Mouse (Mus musculus) spleen, adult 2 months (tissue): ENCODE results near the gene Sec14l5. TPM values are rescaled to one million over a fixed set of nuclear protein-coding genes. Genes with fewer than 3 reads are reported as not detected.
"Not testable (repeated sequence)": the region's sequence is repeated elsewhere in the genome, so short reads cannot be mapped to it uniquely, and the experiment has no call there.

ENCODE experiments used
- DNase-seq, 2 experiments: peaks; one replicate each; pipeline versions ENCODE4 v3.0.0 to v3.0.0-alpha.2; 2012 to 2021; ENCODE audit warnings: low spot score in 2 of 2, low read depth in 1 of 2
- H3K27ac ChIP-seq: fragments of 200-500 bp; 2 replicates; pipeline ENCODE4 v1.5.1; 2012; ENCODE audit warnings: low read length, inconsistent platforms; ENCODE audit not compliant: insufficient read depth
- H3K27me3 ChIP-seq: fragments of 200-500 bp; 2 replicates; pipeline ENCODE4 v1.6.1; 2012; ENCODE audit warnings: mild to moderate bottlenecking, moderate library complexity, low read length, inconsistent platforms; ENCODE audit not compliant: control insufficient read depth, insufficient read depth
- H3K36me3 ChIP-seq: fragments of 200-500 bp; 2 replicates; pipeline ENCODE4 v1.6.1; 2012; ENCODE audit warnings: mild to moderate bottlenecking, low read length, inconsistent platforms; ENCODE audit not compliant: control insufficient read depth, insufficient read depth
- H3K4me1 ChIP-seq: fragments of 200-500 bp; 2 replicates; pipeline ENCODE4 v1.6.1; 2011; ENCODE audit warnings: inconsistent platforms; ENCODE audit not compliant: control insufficient read depth, insufficient read depth, insufficient read length
- H3K4me3 ChIP-seq: fragments of 200-500 bp; 2 replicates; pipeline ENCODE4 v1.5.1; 2011; ENCODE audit warnings: mild to moderate bottlenecking, inconsistent platforms; ENCODE audit not compliant: insufficient read depth, insufficient read length; ENCODE audit errors: extremely low read depth
- CTCF ChIP-seq: fragments of 200-500 bp; IDR thresholded peaks from 2 replicates; pipeline ENCODE4 v1.5.1; 2011; ENCODE audit warnings: mild to moderate bottlenecking, inconsistent platforms; ENCODE audit not compliant: insufficient read depth, insufficient read length, insufficient replicate concordance; ENCODE audit errors: extremely low read depth
- POLR2A ChIP-seq: fragments of 200-500 bp; IDR thresholded peaks from 2 replicates; pipeline ENCODE4 v1.6.1; 2011; ENCODE audit warnings: low read depth, low read length, inconsistent platforms
- WGBS: fragments of 180-500 bp; shearing (Covaris S2); methylation state at CpG from one replicate; pipeline ENCODE4 v1.1.7; 2018; 5-methylcytosine and 5-hydroxymethylcytosine counted together
- polyA plus RNA-seq: library from polyadenylated mRNA; depleted of rRNA; stranded (reverse); fragments of >200 nt; gene quantifications from 2 replicates; pipeline ENCODE4 v1.2.3, GENCODE M21; 2012; rRNA removed

Sec14l5 gene
- polyA plus RNA-seq, 1 experiment, result 0.55 TPM

DNA sequence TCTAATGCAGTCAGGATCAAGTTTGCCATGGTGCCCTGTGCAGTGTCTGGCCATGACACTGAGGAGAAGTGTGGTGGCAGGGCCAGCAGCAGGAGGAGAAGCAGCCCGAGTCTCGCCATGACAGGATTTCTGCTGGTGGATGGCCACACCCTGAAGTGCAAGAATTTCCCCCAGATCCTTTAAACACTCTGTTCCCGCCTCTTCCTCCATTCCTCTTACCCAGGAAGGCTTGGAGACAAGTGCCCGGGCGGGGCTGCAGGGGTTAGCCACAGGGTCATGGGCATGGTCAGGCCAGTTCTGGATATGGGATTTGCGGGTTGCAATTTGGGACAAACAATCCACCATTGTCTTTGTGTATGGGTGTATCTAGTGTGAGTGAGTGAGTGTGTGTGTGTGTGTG is 75.2 kb downstream of the Sec14l5 start, which contains the start of gene AU021092:
TSS of gene AU021092 (minus strand) at position 160 of the 400 bp plus-strand sequence.
- DNase-seq, result no peak
- H3K4me3 ChIP-seq, result peak within 1 kb of the TSS; percentile 26; the same call in 1 of the 2 replicates
- 66% methylated on average over 6 of the region's 6 CpGs for WGBS

DNA sequence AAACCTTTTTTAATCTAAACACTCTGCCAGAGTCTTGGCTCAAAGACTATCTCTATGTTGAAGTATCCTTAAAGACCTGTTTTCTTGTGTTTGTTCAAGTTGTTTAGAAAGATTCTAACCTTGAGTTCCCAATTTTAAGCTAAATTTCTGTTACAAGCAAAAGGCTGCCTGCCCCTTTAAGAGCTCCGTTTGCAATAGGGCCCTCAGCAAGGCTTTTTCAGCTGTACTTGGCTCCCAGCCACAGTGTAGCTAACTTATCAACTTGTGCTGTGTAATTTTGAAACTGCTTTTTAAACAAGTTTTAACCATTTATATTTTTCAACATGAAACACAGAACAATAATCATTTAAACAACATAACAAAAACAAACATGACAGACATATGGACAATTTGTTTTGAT is 79.6 kb downstream of the Sec14l5 start:
- not testable (repeated sequence) for H3K27me3 ChIP-seq, H3K27ac ChIP-seq, H3K4me1 ChIP-seq, DNase-seq, H3K4me3 ChIP-seq, H3K36me3 ChIP-seq
- 4% methylated on average over 1 of the region's 1 CpGs for WGBS

More for the DNA sequence above, 75.2 kb downstream of the Sec14l5 start, which contains the start of gene AU021092:
- no peak for TF ChIP-seq POLR2A
- no peak for TF ChIP-seq CTCF
- H3K27ac ChIP-seq, result peak within 1 kb of the TSS; percentile 51; the same call in 1 of the 2 replicates
- no peaks in the 10 kb centered on the region for H3K27me3 ChIP-seq
- no peaks in the 10 kb centered on the region for H3K4me1 ChIP-seq
- no peaks in the 10 kb centered on the region for H3K36me3 ChIP-seq

DNA sequence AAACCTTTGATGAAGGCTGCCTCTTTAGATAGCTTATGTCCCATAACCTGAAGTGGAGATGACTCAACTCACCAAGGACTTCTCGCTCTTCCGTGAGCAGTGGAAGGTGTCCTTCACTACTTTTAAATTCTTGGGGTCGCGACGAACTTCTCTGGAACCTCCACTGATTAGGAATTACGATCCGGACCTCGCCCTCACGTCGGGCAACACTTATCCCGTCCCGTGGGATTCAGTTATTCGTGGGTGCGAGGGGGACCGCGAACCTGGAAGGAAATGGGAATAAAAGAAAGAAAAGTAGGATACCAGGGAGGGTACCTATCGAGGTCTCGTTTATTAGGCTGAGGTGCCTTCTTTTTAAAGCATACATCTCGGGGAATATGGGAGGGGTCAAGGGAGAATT is 80.6 kb downstream of the Sec14l5 start:
- H3K36me3 ChIP-seq, H3K27ac ChIP-seq, H3K4me3 ChIP-seq, H3K27me3 ChIP-seq, DNase-seq, H3K4me1 ChIP-seq: not testable (repeated sequence)
- 82% methylated on average over 19 of the region's 19 CpGs for WGBS

DNA sequence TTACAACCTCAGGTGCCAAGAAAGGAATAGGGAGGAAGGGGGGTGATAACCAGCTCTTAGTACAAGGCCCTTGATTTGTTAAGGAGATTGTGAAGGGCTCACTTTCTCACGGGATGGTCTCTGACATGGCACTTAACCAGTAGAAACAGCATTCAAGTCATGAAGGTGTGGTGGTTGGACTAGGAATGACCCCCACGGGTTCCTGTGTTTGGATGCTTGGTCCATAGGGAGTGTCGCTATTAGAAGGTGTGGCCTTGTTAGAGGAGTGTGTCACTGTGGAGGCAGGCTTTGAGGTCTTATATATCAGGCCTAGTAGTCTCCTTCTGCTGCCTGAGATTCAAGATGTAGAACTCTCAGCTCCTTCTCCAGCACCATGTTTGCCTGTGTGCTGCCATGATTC is 81.2 kb downstream of the Sec14l5 start:
- not testable (repeated sequence) for DNase-seq, H3K4me1 ChIP-seq, H3K27me3 ChIP-seq, H3K4me3 ChIP-seq, H3K27ac ChIP-seq, H3K36me3 ChIP-seq
- 72% methylated on average over 3 of the region's 3 CpGs for WGBS

DNA sequence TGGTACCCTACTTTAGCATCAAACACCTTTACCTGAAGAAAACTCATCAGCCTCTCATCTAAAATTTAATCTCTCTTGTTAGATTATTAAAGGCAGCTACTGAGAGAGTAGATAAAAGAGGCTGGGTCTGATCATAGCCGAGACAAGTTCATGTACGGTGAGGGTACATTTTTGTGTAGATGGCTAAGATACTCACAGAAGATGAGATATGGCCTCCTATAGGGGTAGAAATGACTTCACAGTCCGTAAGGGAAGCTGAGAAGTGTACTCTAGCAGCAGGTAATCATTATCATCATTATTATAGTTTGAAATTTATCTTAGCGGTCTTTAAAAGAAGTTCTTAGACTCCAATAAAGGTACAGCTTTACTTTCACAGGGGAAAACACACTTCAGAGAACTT is 86.1 kb downstream of the Sec14l5 start:
- TF ChIP-seq CTCF, result no peak
- no peak for TF ChIP-seq POLR2A
- Histone ChIP-seq H3K36me3 (no peaks in the 10 kb centered on the region), H3K4me1 (peaks cover 4% of the 10 kb centered on the region; the same call in 1 of the 2 replicates), H3K27ac (no peak overlapping the region), H3K27me3 (no peaks in the 10 kb centered on the region), H3K4me3 (peak overlapping the region; percentile 96; the same call in 1 of the 2 replicates)
- 79% methylated on average over 4 of the region's 4 CpGs for WGBS
- no peak for DNase-seq

DNA sequence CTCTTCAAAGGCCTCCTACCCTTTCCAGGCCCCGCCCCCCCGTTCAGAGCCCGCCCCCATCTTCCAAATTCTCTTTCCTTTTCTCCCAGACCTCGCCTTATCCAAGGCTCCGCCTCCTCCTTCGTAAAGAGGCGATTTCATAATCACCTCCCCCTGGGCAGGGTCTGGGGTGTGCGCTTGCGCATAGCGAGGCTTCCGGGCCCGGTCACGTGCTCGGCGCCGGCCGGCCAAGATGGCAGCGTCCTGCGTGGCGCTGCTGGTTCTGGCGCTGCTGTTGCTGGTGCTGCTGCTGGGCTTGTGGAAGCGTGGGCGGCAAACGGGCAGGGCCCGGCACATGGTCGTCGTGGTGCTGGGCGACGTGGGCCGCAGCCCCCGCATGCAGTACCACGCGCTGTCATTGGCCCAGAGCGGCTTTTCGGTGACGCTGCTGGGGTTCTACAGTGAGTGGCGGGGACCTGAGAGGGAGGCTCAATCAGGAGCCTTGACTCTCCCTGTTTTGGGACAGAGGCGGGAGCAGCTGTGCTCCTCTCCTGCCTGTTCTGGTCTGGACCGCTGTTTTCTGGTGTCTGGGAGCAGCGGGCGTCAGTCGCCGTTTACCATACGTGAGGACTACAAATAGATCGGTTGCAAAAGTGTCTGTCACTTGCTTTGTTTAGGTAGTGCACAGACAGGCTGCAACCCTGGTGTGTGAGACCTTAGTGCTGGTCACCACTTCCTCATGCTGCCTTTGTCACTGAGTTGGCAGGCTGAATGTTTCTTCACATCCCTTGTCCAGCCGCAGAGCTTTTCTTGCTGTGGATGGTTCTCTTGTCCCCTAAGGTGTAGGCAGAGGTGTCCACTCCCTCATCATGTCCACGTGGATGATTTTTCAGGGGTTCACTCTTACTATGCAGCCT is 86.8 kb downstream of the Sec14l5 start, which contains the start of gene Alg1:
TSS of gene Alg1 (plus strand) at position 204 of the 896 bp plus-strand sequence.
- DNase-seq, result peak; percentile 82 to 90
- peaks cover 4% of the 10 kb centered on the region; the same call in 1 of the 2 replicates for H3K4me1 ChIP-seq
- no peaks in the 10 kb centered on the region for H3K36me3 ChIP-seq
- 2% methylated on average over 47 of the region's 47 CpGs for WGBS
- peak within 1 kb of the TSS; percentile 63 for H3K27ac ChIP-seq
- H3K27me3 ChIP-seq, result no peaks in the 10 kb centered on the region
- TF ChIP-seq CTCF, result no peak
- peak; percentile 99 for TF ChIP-seq POLR2A
- peak within 1 kb of the TSS; percentile 96 for H3K4me3 ChIP-seq

Other genes with a start within 250 kb of the Sec14l5 start
- gene Nudt16l1, start 208.3 kb upstream of the Sec14l5 start, polyA plus RNA-seq, result 70.3 and 78.4 TPM in 2 replicates
- gene Anks3, start 182.9 kb upstream of the Sec14l5 start, polyA plus RNA-seq, result 51.5 and 56.3 TPM in 2 replicates
- not detected in 2 replicates for gene Sept12, start 149.3 kb upstream of the Sec14l5 start, polyA plus RNA-seq
- 1.4 and 1.8 TPM in 2 replicates for gene Smim22, start 139.8 kb upstream of the Sec14l5 start, polyA plus RNA-seq
- 229 and 300 TPM in 2 replicates for gene Rogdi, start 133.6 kb upstream of the Sec14l5 start, polyA plus RNA-seq
- gene Glyr1, start 97.2 kb upstream of the Sec14l5 start, polyA plus RNA-seq, result 43.9 and 45.5 TPM in 2 replicates
- 31.2 and 40.3 TPM in 2 replicates for gene Ubn1, start 97.1 kb upstream of the Sec14l5 start, polyA plus RNA-seq
- 0.75 and 0.88 TPM in 2 replicates for gene Ppl, start 14.7 kb upstream of the Sec14l5 start, polyA plus RNA-seq
- 41.7 and 56.1 TPM in 2 replicates for gene Nagpa, start 56.9 kb downstream of the Sec14l5 start, polyA plus RNA-seq
- 39.9 and 44.4 TPM in 2 replicates for gene AU021092, start 75.2 kb downstream of the Sec14l5 start, polyA plus RNA-seq
- gene Alg1, start 86.5 kb downstream of the Sec14l5 start, polyA plus RNA-seq, result 42.1 and 45.4 TPM in 2 replicates
- gene Eef2kmt, start 108.9 kb downstream of the Sec14l5 start, polyA plus RNA-seq, result 35.4 and 46.6 TPM in 2 replicates